Mouse (Mus musculus): Measurements from ENCODE around the gene Ripk1.
A peak's percentile ranks its signal among the peaks of the same experiment; 100 is the strongest.

Ripk1 gene

DNA sequence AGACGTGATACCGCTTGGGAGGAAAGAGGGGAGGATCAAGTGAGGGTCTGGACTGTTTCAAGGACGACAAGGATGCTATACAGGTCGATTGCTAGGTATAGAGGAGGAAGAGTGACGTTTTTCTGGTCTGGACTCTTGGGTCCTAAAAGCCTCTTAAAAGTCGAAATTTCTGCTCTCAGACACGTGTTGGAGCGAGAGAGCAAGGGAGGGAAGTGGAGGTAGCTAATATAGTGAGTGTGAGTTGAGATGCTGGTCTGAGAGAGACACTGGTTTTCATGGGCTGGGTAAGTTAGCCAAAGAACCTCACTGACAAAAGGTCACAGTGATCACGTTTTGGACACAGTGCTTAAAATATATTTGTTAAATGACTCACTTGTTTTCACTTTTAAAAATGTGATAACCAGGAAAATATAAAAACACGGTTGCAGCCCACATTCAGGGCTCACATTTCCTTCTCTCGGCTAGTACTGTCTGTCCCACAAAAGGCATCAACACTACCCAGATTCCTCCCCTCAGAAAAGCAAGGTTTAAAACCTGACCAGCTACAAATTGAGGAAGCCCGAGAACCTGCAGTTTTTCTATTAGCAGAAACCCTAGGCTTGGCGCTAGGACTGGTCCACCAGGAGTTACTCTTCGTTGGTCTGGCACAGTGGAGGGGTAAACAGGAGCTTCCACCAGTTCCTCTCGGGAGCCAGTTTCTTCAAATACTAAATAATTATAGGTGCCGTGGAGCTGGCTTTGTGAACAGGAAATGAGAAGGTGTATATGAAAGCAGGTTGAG lies 76.5 kb downstream of the Ripk1 start:
- DNase-seq, result no peak

DNA sequence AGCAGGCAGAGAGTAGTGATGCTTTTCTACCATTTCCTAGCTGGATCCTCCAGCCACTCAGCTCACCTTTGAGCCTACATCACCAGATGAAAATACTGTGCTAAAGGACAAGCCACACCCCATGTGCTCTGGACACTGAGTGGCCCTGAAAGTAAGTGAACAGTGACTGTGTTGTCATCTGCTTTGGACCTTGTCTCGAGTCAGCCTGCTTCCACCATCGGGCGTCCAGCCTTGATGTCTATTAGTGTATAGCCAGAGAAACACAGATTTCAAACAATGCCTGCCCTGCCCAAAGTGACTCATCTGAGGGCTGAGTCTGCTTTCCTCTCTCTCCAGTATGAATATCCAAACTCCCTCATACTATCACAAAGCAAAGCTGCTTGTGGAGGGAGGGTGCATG lies 77.6 kb downstream of the Ripk1 start:
- DNase-seq, result no peak

DNA sequence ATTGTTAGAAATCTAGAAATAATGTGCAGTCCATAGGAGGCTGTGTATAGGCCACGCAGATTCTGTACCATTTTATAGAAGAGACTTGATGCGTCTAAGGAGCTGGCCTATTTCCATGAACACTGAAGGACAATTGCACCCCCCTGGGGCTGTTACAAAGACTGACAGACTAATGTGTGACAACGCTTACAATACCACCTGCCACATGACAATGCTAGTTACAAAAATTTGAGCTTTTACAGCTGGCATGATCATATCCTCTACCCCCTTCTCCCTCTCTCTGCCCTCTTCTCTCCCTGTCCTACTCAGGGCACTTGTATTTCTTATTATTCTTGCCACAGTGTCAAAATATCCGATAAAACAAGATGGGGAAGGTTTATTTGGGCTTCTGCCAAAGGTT lies 79.8 kb downstream of the Ripk1 start:
- no peak for DNase-seq

DNA sequence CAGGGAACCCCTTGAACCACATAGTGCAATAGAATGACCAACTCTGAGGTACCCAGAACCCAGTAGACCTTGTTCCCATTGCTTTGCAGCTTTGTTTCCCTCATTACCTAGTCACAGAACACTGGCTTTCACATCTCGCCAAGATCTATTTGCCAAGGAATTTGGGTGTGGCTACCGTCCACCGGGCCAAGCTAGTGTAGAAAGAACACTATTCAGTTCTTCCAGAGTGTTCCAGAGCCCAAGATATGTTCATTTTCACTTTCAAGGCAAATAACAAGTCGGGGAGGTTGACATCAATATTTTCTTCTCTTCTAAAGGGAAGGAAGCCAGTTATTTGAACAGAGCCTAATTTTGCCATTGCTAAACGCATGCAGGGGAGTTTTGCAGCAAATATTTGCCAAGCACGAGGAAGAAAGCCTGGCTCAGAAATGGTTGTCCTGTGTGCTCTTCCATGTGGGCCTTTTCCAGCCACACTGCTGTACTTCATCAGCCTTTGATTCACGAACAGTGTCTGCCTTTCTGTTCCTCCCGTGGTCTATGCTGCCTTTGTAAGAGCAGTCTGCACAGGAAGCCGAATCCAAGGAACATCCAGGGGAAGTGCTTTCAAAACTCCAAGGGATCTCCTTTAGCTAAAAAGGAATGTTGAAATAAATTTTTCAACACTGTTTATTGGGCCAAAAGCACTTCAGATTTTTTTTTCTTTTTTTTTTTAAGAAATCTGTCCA lies 82.0 kb downstream of the Ripk1 start:
- peak; percentile 46 to 56 for DNase-seq

Measured in kidney, adult 8-10 months (tissue).